Mouse (Mus musculus) heart, postnatal 14 days (tissue): ENCODE data around the gene Cd5. TPM values are rescaled to one million over a fixed set of nuclear protein-coding genes. Genes with fewer than 3 reads are reported as not detected.

Experiments
- DNase-seq, 2 experiments: peaks; one replicate each; pipeline ENCODE4 v3.0.0; 2021 to 2022
- intact Hi-C: fragments of 180-260 bp; cut with DNase I; formaldehyde crosslinking; loops from one replicate; pipeline ENCODE4 v1.15.1; 2025
- long read RNA-seq, 2 experiments: library from polyadenylated mRNA; stranded (forward); transcript quantifications; one replicate each; pipeline ENCODE4 v2.0.0; 2021
- total RNA-seq, 2 experiments: library from RNA; stranded (reverse); gene quantifications; 2 replicates each; pipeline ENCODE4 v1.2.3; 2021

Cd5 gene
- 1 to 10 TPM in 1 of 2 experiments, under 1 TPM in 1; 0.36 to 4.9 TPM for total RNA-seq
- long read RNA-seq, experiment 1, partial matches to known transcripts, result 0 of 6 reads
- long read RNA-seq, experiment 1, other reads (novel, unspliced or antisense), result 2 of 6 reads
- long read RNA-seq, experiment 2, partial matches to known transcripts, result 1 of 1 reads
- long read RNA-seq, experiment 2, other reads (novel, unspliced or antisense), result 0 of 1 reads

GRCm38 (mm10) chr19:10738811-10739210 is at the start of gene Cd5:
Gene Cd5, minus strand, starts transcription at chr19:10739002.
- no peak for DNase-seq
- intact Hi-C loops, result no loop called here

GRCm38 (mm10) chr19:10788242-10788641 is 49.4 kb upstream of the Cd5 start:
- intact Hi-C loops, result no loop called here

GRCm38 (mm10) chr19:10787406-10787805 is 48.6 kb upstream of the Cd5 start:
- intact Hi-C loops, result no loop called here
- no peak for DNase-seq

More at GRCm38 (mm10) chr19:10788242-10788641, 49.4 kb upstream of the Cd5 start:
- DNase-seq, result no peak

- peak in 1 of 2 experiments; percentile 29 for DNase-seq
- intact Hi-C loops, result no loop called here
These were observed 48.0 kb upstream of the Cd5 start for GRCm38 (mm10) chr19:10786753-10787152.

GRCm38 (mm10) chr19:10784796-10785459 is 46.1 kb upstream of the Cd5 start:
- intact Hi-C loops, result no loop called here
- no peak for DNase-seq

GRCm38 (mm10) chr19:10784061-10784460 is 45.3 kb upstream of the Cd5 start:
- intact Hi-C loops, result no loop called here
- DNase-seq, result no peak

GRCm38 (mm10) chr19:10783168-10783567 is 44.4 kb upstream of the Cd5 start:
- DNase-seq, result no peak
- intact Hi-C loops, result no loop called here

- no peak for DNase-seq
These were observed 42.8 kb upstream of the Cd5 start for GRCm38 (mm10) chr19:10781641-10782040.

GRCm38 (mm10) chr19:10776906-10777305 is 38.1 kb upstream of the Cd5 start:
- intact Hi-C loops, result no loop called here
- DNase-seq, result no peak

More at GRCm38 (mm10) chr19:10781641-10782040, 42.8 kb upstream of the Cd5 start:
- intact Hi-C loops, result no loop called here

GRCm38 (mm10) chr19:10774141-10774540 is 35.3 kb upstream of the Cd5 start:
- DNase-seq, result no peak
- intact Hi-C loops, result no loop called here

- intact Hi-C loops, result no loop called here
- no peak for DNase-seq
These were observed 34.6 kb upstream of the Cd5 start for GRCm38 (mm10) chr19:10773384-10773783.

- no peak for DNase-seq
- intact Hi-C loops, result no loop called here
These were observed 34.1 kb upstream of the Cd5 start for GRCm38 (mm10) chr19:10772866-10773265.

- intact Hi-C loops, result no loop called here
- DNase-seq, result no peak
These were observed 33.2 kb upstream of the Cd5 start for GRCm38 (mm10) chr19:10771995-10772394.

- intact Hi-C loops, result no loop called here
- DNase-seq, result no peak
These were observed 30.8 kb upstream of the Cd5 start for GRCm38 (mm10) chr19:10769429-10770195.

GRCm38 (mm10) chr19:10768694-10769428 is 30.1 kb upstream of the Cd5 start:
- intact Hi-C loops, result no loop called here
- DNase-seq, result no peak

GRCm38 (mm10) chr19:10767631-10768030 is 28.8 kb upstream of the Cd5 start:
- no peak for DNase-seq
- intact Hi-C loops, result no loop called here

- DNase-seq, result no peak
- intact Hi-C loops, result no loop called here
These were observed 24.7 kb upstream of the Cd5 start for GRCm38 (mm10) chr19:10763381-10764031.

GRCm38 (mm10) chr19:10762468-10762867 is 23.7 kb upstream of the Cd5 start:
- intact Hi-C loops, result no loop called here
- DNase-seq, result no peak

GRCm38 (mm10) chr19:10761794-10762415 is 23.1 kb upstream of the Cd5 start:
- intact Hi-C loops, result no loop called here
- DNase-seq, result no peak
